Mouse (Mus musculus) small intestine, adult 2 months (tissue): ENCODE measurements at regions not wholly inside any gene's neighbourhood (a gene's known extent, or its start where the extent isn't known, plus 50 kb on each side); places are given as distances from the start of the nearest gene placed in this dataset.

Source experiments
- H3K27ac ChIP-seq: fragments of 200-500 bp; 2 replicates; pipeline ENCODE4 v1.5.1; 2012; ENCODE audit warnings: low read depth, low read length, control low read depth, inconsistent platforms; ENCODE audit not compliant: insufficient read depth
- H3K27me3 ChIP-seq: fragments of 200-500 bp; 2 replicates; pipeline ENCODE4 v1.6.1; 2012; ENCODE audit warnings: mild to moderate bottlenecking, moderate library complexity, low read length, inconsistent platforms; ENCODE audit not compliant: control insufficient read depth, insufficient read depth
- H3K36me3 ChIP-seq: fragments of 200-500 bp; 2 replicates; pipeline ENCODE4 v1.6.1; 2012; ENCODE audit warnings: mild to moderate bottlenecking, low read length, control low read depth, inconsistent platforms; ENCODE audit not compliant: control insufficient read depth, insufficient read depth
- H3K4me1 ChIP-seq: fragments of 200-500 bp; 2 replicates; pipeline ENCODE4 v1.6.1; 2012; ENCODE audit warnings: low read length, inconsistent platforms, mixed read lengths; ENCODE audit not compliant: control insufficient read depth, insufficient read depth, insufficient read length
- H3K4me3 ChIP-seq: fragments of 200-500 bp; 2 replicates; pipeline ENCODE4 v1.5.1; 2012; ENCODE audit warnings: low read depth, mild to moderate bottlenecking, control low read depth, inconsistent platforms, low read length, moderate library complexity
- CTCF ChIP-seq: fragments of 200-500 bp; IDR thresholded peaks from 2 replicates; pipeline ENCODE4 v1.5.1; 2012; ENCODE audit warnings: low read depth, mild to moderate bottlenecking, control low read depth, inconsistent platforms, low read length, moderate library complexity, mixed read lengths; ENCODE audit not compliant: insufficient replicate concordance, insufficient read length; ENCODE audit errors: extremely low read depth
- POLR2A ChIP-seq: fragments of 200-500 bp; IDR thresholded peaks from 2 replicates; pipeline ENCODE4 v1.6.1; 2012; ENCODE audit warnings: low read depth, mild to moderate bottlenecking, control low read depth, inconsistent platforms, low read length, moderate library complexity
- WGBS: fragments of 180-500 bp; shearing (Covaris S2); methylation state at CpG from one replicate; pipeline ENCODE4 v1.1.7; 2018; 5-methylcytosine and 5-hydroxymethylcytosine counted together

- Histone ChIP-seq H3K4me1 (no peaks in the 10 kb centered on the region), H3K27ac (no peak overlapping the region), H3K4me3 (no peak overlapping the region), H3K27me3 (no peaks in the 10 kb centered on the region), H3K36me3 (no peaks in the 10 kb centered on the region)
- TF ChIP-seq POLR2A (no peak), CTCF (no peak)
- 62% methylated on average over 1 of the region's 1 CpGs for WGBS
Measured at GRCm38 (mm10) chr1:73354447-73354846, 338.7 kb upstream of the Tnp1 start.

- Histone ChIP-seq H3K27ac (no peak overlapping the region), H3K4me3 (no peak overlapping the region), H3K27me3 (no peaks in the 10 kb centered on the region), H3K4me1 (no peaks in the 10 kb centered on the region), H3K36me3 (no peaks in the 10 kb centered on the region)
- no peak for TF ChIP-seq CTCF
- TF ChIP-seq POLR2A: no peak
- WGBS: 70% methylated on average over 6 of the region's 6 CpGs
Measured at GRCm38 (mm10) chr1:73348476-73348875, 332.8 kb upstream of the Tnp1 start.

- 55% methylated on average over 1 of the region's 1 CpGs for WGBS
- no peaks in the 10 kb centered on the region for H3K4me1 ChIP-seq
- TF ChIP-seq POLR2A (no peak), CTCF (no peak)
- no peaks in the 10 kb centered on the region for H3K27me3 ChIP-seq
- no peak overlapping the region for H3K4me3 ChIP-seq
- H3K27ac ChIP-seq: no peak overlapping the region
- H3K36me3 ChIP-seq: no peaks in the 10 kb centered on the region
Measured at GRCm38 (mm10) chr1:73344587-73344986, 328.9 kb upstream of the Tnp1 start.

GRCm38 (mm10) chr1:73341911-73342310, 326.2 kb upstream of the Tnp1 start:
- Histone ChIP-seq H3K4me3 (no peak overlapping the region), H3K27me3 (no peaks in the 10 kb centered on the region), H3K27ac (no peak overlapping the region), H3K4me1 (no peaks in the 10 kb centered on the region), H3K36me3 (no peaks in the 10 kb centered on the region)
- no peak for TF ChIP-seq CTCF
- TF ChIP-seq POLR2A: no peak
- 32% methylated on average over 5 of the region's 5 CpGs for WGBS

GRCm38 (mm10) chr1:73337401-73337800, 321.7 kb upstream of the Tnp1 start:
- WGBS: 61% methylated on average over 2 of the region's 2 CpGs
- no peaks in the 10 kb centered on the region for H3K27me3 ChIP-seq
- H3K36me3 ChIP-seq: no peaks in the 10 kb centered on the region
- no peaks in the 10 kb centered on the region for H3K4me1 ChIP-seq
- no peak overlapping the region for H3K27ac ChIP-seq
- TF ChIP-seq CTCF (no peak), POLR2A (no peak)
- H3K4me3 ChIP-seq: no peak overlapping the region

GRCm38 (mm10) chr1:73309556-73309955, 293.8 kb upstream of the Tnp1 start:
- Histone ChIP-seq H3K36me3 (no peaks in the 10 kb centered on the region), H3K4me3 (no peak overlapping the region), H3K4me1 (no peaks in the 10 kb centered on the region), H3K27ac (no peak overlapping the region), H3K27me3 (no peaks in the 10 kb centered on the region)
- TF ChIP-seq CTCF (no peak), POLR2A (no peak)
- 80% methylated on average over 4 of the region's 4 CpGs for WGBS

GRCm38 (mm10) chr1:73308420-73308819, 292.7 kb upstream of the Tnp1 start:
- WGBS: 86% methylated on average over 4 of the region's 4 CpGs
- Histone ChIP-seq H3K27me3 (no peaks in the 10 kb centered on the region), H3K27ac (no peak overlapping the region), H3K4me1 (no peaks in the 10 kb centered on the region), H3K4me3 (no peak overlapping the region), H3K36me3 (no peaks in the 10 kb centered on the region)
- TF ChIP-seq POLR2A (no peak), CTCF (no peak)

GRCm38 (mm10) chr1:73307194-73307593, 291.5 kb upstream of the Tnp1 start:
- Histone ChIP-seq H3K27ac (no peak overlapping the region), H3K4me1 (no peaks in the 10 kb centered on the region), H3K27me3 (no peaks in the 10 kb centered on the region), H3K36me3 (no peaks in the 10 kb centered on the region), H3K4me3 (no peak overlapping the region)
- WGBS: 33% methylated on average over 3 of the region's 3 CpGs
- TF ChIP-seq POLR2A (no peak), CTCF (no peak)
